Mouse (Mus musculus) MEL (cell line): Measurements from ENCODE around the gene Cadm2.

ENCODE experiments used
- EP300 ChIP-seq, 2 experiments: IDR thresholded peaks; 2 replicates each; pipeline ENCODE4 v1.6.1; 2011; ENCODE audit warnings: improper control_type of control experiment in 2 of 2, low read length in 2 of 2, low read depth in 1 of 2, mild to moderate bottlenecking in 1 of 2
- ETS1 ChIP-seq: IDR thresholded peaks from 2 replicates; pipeline ENCODE4 v1.6.1; 2012; ENCODE audit warnings: low read depth, mild to moderate bottlenecking, inconsistent platforms, low read length, improper control_type of control experiment, moderate library complexity
- MAFK ChIP-seq: IDR thresholded peaks from 2 replicates; pipeline ENCODE4 v1.6.1; 2011; ENCODE audit warnings: low read depth, mild to moderate bottlenecking, low read length, improper control_type of control experiment, borderline replicate concordance
- MXI1 ChIP-seq: IDR thresholded peaks from 2 replicates; pipeline ENCODE4 v1.6.1; 2011; ENCODE audit warnings: mild to moderate bottlenecking, low read depth, low read length, improper control_type of control experiment
- POLR2AphosphoS2 ChIP-seq: IDR thresholded peaks from 2 replicates; pipeline ENCODE4 v1.6.1; 2011; ENCODE audit warnings: low read length, improper control_type of control experiment
- RCOR1 ChIP-seq: IDR thresholded peaks from 2 replicates; pipeline ENCODE4 v1.6.1; 2012; ENCODE audit warnings: low read depth, mild to moderate bottlenecking, inconsistent platforms, low read length, improper control_type of control experiment
- TCF12 ChIP-seq: IDR thresholded peaks from 2 replicates; pipeline ENCODE4 v1.6.1; 2014; ENCODE audit warnings: low read depth, mild to moderate bottlenecking, inconsistent platforms, low read length, improper control_type of control experiment, moderate library complexity

DNA sequence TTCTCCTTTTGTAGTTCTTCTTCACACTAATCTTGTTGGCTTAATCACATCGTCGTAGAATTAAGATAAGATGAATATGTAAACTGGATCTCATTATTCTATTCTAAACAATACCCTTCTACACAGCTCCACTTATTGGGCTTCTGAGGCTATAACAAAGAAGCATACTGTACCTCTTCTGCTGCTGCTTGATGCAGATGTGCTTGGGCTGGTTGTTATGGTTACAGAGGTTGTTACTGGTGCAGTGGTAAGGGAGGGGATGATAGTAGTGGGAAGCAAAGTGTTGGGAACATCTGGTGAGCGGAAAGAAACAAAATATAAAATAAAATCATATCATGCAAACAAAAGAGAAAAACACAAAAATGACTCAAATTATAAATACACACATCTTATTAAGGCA is 889.5 kb downstream of the Cadm2 start:
- TF ChIP-seq MXI1 (no peak), POLR2AphosphoS2 (no peak), MAFK (no peak), EP300 (IDR thresholded peaks at IDR 0.05; ENCODE audit: low read depth in 1 of 2, low read length in 2 of 2) (no peak), TCF12 (no peak), RCOR1 (no peak), ETS1 (no peak)
